Mouse (Mus musculus): Measurements from ENCODE around the gene Acap1.

GRCm38 (mm10) chr11:69933066-69933465 lies 37.7 kb upstream of the Acap1 start:
- TF ChIP-seq POLR2A (IDR thresholded peaks at IDR 0.05; ENCODE audit: extremely low read depth, insufficient read depth, low read length) (no peak), CTCF (IDR thresholded peaks at IDR 0.05; ENCODE audit: extremely low read depth, insufficient read depth, low read length) (no peak)

Data from cortical plate, adult 2 months (tissue).